Mouse (Mus musculus): ENCODE results near the gene Sft2d2. TPM values are rescaled to one million over a fixed set of nuclear protein-coding genes. Genes with fewer than 3 reads are reported as not detected.

Sft2d2 gene
- total RNA-seq, 2 experiments from 2014 or later, result 6.8 to 6.9 TPM

- intact Hi-C loops (cut with DNase I), result no loop called here
- DNase-seq (ENCODE audit: extremely low spot score in 1 of 2, low spot score in 2 of 2), result no peak
Measured at GRCm38 (mm10) chr1:165192714-165193264, 1.4 kb downstream of the Sft2d2 start.

GRCm38 (mm10) chr1:165192102-165192501, 2.1 kb downstream of the Sft2d2 start:
- intact Hi-C loops (cut with DNase I), result no loop called here
- DNase-seq (ENCODE audit: extremely low spot score in 1 of 2, low spot score in 2 of 2), result no peak

- no peak for DNase-seq (ENCODE audit: extremely low spot score in 1 of 2, low spot score in 2 of 2)
- intact Hi-C loops (cut with DNase I), result no loop called here
Measured at GRCm38 (mm10) chr1:165191611-165192010, 2.6 kb downstream of the Sft2d2 start.

- DNase-seq (ENCODE audit: extremely low spot score in 1 of 2, low spot score in 2 of 2), result no peak
- intact Hi-C loops (cut with DNase I), result no loop called here
Measured at GRCm38 (mm10) chr1:165190571-165191273, 3.5 kb downstream of the Sft2d2 start.

GRCm38 (mm10) chr1:165190068-165190467, 4.2 kb downstream of the Sft2d2 start:
- intact Hi-C loops (cut with DNase I), result no loop called here
- DNase-seq (ENCODE audit: extremely low spot score in 1 of 2, low spot score in 2 of 2), result no peak

- no peak for DNase-seq (ENCODE audit: extremely low spot score in 1 of 2, low spot score in 2 of 2)
- intact Hi-C loops (cut with DNase I), result no loop called here
Measured at GRCm38 (mm10) chr1:165188806-165189580, 5.2 kb downstream of the Sft2d2 start.

- intact Hi-C loops (cut with DNase I), result no loop called here
- DNase-seq (ENCODE audit: extremely low spot score in 1 of 2, low spot score in 2 of 2), result no peak
Measured at GRCm38 (mm10) chr1:165187357-165187756, 6.9 kb downstream of the Sft2d2 start.

GRCm38 (mm10) chr1:165186491-165186890, 7.7 kb downstream of the Sft2d2 start:
- no peak for DNase-seq (ENCODE audit: extremely low spot score in 1 of 2, low spot score in 2 of 2)

GRCm38 (mm10) chr1:165185116-165185515, 9.1 kb downstream of the Sft2d2 start:
- intact Hi-C loops (cut with DNase I), result no loop called here
- no peak for DNase-seq (ENCODE audit: extremely low spot score in 1 of 2, low spot score in 2 of 2)

More at GRCm38 (mm10) chr1:165186491-165186890, 7.7 kb downstream of the Sft2d2 start:
- intact Hi-C loops (cut with DNase I), result no loop called here

- no peak for DNase-seq (ENCODE audit: extremely low spot score in 1 of 2, low spot score in 2 of 2)
- intact Hi-C loops (cut with DNase I), result no loop called here
Measured at GRCm38 (mm10) chr1:165184178-165184577, 10.1 kb downstream of the Sft2d2 start.

- no peak for DNase-seq (ENCODE audit: extremely low spot score in 1 of 2, low spot score in 2 of 2)
- intact Hi-C loops (cut with DNase I), result no loop called here
Measured at GRCm38 (mm10) chr1:165183400-165183799, 10.8 kb downstream of the Sft2d2 start.

- DNase-seq (ENCODE audit: extremely low spot score in 1 of 2, low spot score in 2 of 2), result no peak
Measured at GRCm38 (mm10) chr1:165179321-165179720, 14.9 kb downstream of the Sft2d2 start.

GRCm38 (mm10) chr1:165178075-165178474, 16.2 kb downstream of the Sft2d2 start:
- no peak for DNase-seq (ENCODE audit: extremely low spot score in 1 of 2, low spot score in 2 of 2)
- intact Hi-C loops (cut with DNase I), result no loop called here

More at GRCm38 (mm10) chr1:165179321-165179720, 14.9 kb downstream of the Sft2d2 start:
- intact Hi-C loops (cut with DNase I), result no loop called here

GRCm38 (mm10) chr1:165174059-165174616, 20.1 kb downstream of the Sft2d2 start:
- DNase-seq (ENCODE audit: extremely low spot score in 1 of 2, low spot score in 2 of 2), result no peak
- intact Hi-C loops (cut with DNase I), result no loop called here

- intact Hi-C loops (cut with DNase I), result no loop called here
- DNase-seq (ENCODE audit: extremely low spot score in 1 of 2, low spot score in 2 of 2), result no peak
Measured at GRCm38 (mm10) chr1:165171277-165171676, 23.0 kb downstream of the Sft2d2 start.

GRCm38 (mm10) chr1:165170157-165170556, 24.1 kb downstream of the Sft2d2 start:
- intact Hi-C loops (cut with DNase I), result no loop called here
- no peak for DNase-seq (ENCODE audit: extremely low spot score in 1 of 2, low spot score in 2 of 2)

GRCm38 (mm10) chr1:165169462-165169861, 24.8 kb downstream of the Sft2d2 start:
- intact Hi-C loops (cut with DNase I), result no loop called here

GRCm38 (mm10) chr1:165164920-165165319, 29.3 kb downstream of the Sft2d2 start:
- intact Hi-C loops (cut with DNase I), result no loop called here
- no peak for DNase-seq (ENCODE audit: extremely low spot score in 1 of 2, low spot score in 2 of 2)

More at GRCm38 (mm10) chr1:165169462-165169861, 24.8 kb downstream of the Sft2d2 start:
- no peak for DNase-seq (ENCODE audit: extremely low spot score in 1 of 2, low spot score in 2 of 2)

GRCm38 (mm10) chr1:165160723-165161405, 33.4 kb downstream of the Sft2d2 start, which contains the start of gene Tbx19:
Gene Tbx19, minus strand, starts transcription at chr1:165160773.
- peak in 1 of 2 experiments; percentile 11 for DNase-seq (ENCODE audit: extremely low spot score in 1 of 2, low spot score in 2 of 2)
- intact Hi-C loops (cut with DNase I), result no loop called here

Measured in left cerebral cortex, postnatal 10 days (tissue).